Mouse (Mus musculus) stomach, postnatal 0 days (tissue): ENCODE measurements at regions not wholly inside any gene's neighbourhood (a gene's known extent, or its start where the extent isn't known, plus 50 kb on each side); places are given as distances from the start of the nearest gene placed in this dataset.

Experiments
- CTCF ChIP-seq: IDR thresholded peaks from 2 replicates; pipeline ENCODE4 v1.5.1; 2016; ENCODE audit warnings: antibody characterized with exemption, low read depth, mild to moderate bottlenecking, moderate library complexity
- EP300 ChIP-seq: optimal IDR thresholded peaks from 2 replicates; pipeline ENCODE3; 2016; ENCODE audit warnings: antibody characterized with exemption

DNA sequence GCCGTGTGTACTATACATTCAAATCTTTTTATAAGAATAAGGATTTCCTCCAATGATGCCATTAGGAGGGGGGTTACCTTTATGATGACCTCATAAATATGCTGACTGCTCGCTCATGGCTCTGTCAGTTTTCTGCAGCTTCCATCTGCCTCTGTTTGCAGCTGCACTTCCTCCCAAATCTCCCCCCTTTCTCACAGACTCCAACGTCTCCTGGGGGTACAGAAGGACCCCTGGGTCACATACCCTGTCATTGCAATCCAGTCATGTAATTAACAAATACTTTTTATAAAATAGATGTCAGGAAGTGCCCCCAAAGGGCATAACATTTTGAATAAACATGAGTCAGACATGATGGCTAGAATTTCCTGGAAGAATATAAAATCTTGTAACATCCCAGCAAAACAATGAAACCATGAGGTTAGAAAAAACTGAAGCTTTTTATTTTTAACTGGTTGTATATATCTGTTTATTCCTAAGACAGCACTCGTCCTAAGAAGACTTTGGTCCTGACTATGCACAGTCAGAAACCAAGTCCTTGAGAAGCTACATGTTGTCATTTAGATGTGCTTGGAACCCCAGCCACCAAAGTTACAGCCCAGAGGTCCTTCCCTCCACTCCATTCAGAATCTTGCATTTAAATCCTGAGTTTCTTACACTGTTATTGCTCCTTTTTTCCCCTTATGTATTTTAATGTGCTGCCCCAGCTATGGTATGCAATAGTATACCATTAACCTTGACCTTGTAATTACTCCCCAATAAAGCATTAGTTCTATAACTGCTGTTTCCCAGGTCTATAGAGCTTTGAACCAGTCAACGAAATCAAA is 386.0 kb upstream of the Pik3r1 start:
- TF ChIP-seq CTCF (no peak), EP300 (no peak)
